Mouse (Mus musculus) heart, postnatal 0 days (tissue): Measurements from ENCODE around the gene Rbp1. TPM values are rescaled to one million over a fixed set of nuclear protein-coding genes. Genes with fewer than 3 reads are reported as not detected.

Source experiments
- ATAC-seq: fragments of 200-750 bp; cut with Nextera tagmentation; 2 replicates; pipeline ENCODE4 v1.8.0; 2017; ENCODE audit warnings: low read depth, moderate number of reproducible peaks, moderate library complexity; ENCODE audit not compliant: insufficient read depth
- DNase-seq: peaks from one replicate; pipeline ENCODE4 v3.0.0-alpha.2; 2016; ENCODE audit warnings: low spot score
- H3K27ac ChIP-seq: fragments of 300-500 bp; sonication (generic); 2 replicates; pipeline ENCODE4 v1.5.1; 2014; ENCODE audit warnings: low read depth, mild to moderate bottlenecking
- H3K27me3 ChIP-seq: fragments of 300-500 bp; sonication (generic); 2 replicates; pipeline ENCODE4 v1.6.1; 2014; ENCODE audit warnings: low read length, mixed read lengths; ENCODE audit not compliant: control insufficient read depth, insufficient read depth
- H3K36me3 ChIP-seq: fragments of 300-500 bp; sonication (generic); replicated peaks from 2 replicates; pipeline ENCODE4 v1.6.1; 2014; ENCODE audit warnings: low read length, mixed read lengths; ENCODE audit not compliant: control insufficient read depth, insufficient read depth
- H3K4me1 ChIP-seq: fragments of 300-500 bp; sonication (generic); 2 replicates; pipeline ENCODE4 v1.6.1; 2014; ENCODE audit warnings: antibody characterized with exemption; ENCODE audit not compliant: control insufficient read depth, insufficient read depth
- H3K4me2 ChIP-seq: fragments of 300-500 bp; sonication (generic); 2 replicates; pipeline ENCODE4 v1.6.1; 2014; ENCODE audit warnings: low read depth, mild to moderate bottlenecking, low read length, moderate library complexity
- H3K4me3 ChIP-seq: fragments of 300-500 bp; sonication (generic); 2 replicates; pipeline ENCODE4 v1.5.1; 2014; ENCODE audit warnings: low read depth, low read length
- H3K9ac ChIP-seq: fragments of 300-500 bp; sonication (generic); replicated peaks from 2 replicates; pipeline ENCODE4 v1.6.1; 2014; ENCODE audit warnings: low read depth, low read length, mixed read lengths
- H3K9me3 ChIP-seq: fragments of 300-500 bp; sonication (generic); replicated peaks from 2 replicates; pipeline ENCODE4 v1.6.1; 2016; ENCODE audit warnings: low read length; ENCODE audit not compliant: control insufficient read depth
- CTCF ChIP-seq: IDR thresholded peaks from 2 replicates; pipeline ENCODE4 v1.5.1; 2016; ENCODE audit warnings: antibody characterized with exemption, control low read depth, low read depth
- EP300 ChIP-seq: IDR thresholded peaks from 2 replicates; pipeline ENCODE4 v1.6.1; 2016; ENCODE audit warnings: antibody characterized with exemption, low read depth
- WGBS: fragments of 180-500 bp; shearing (Covaris S2); extraction: QIAGEN DNeasy Blood & Tissue Kit; methylation state at CpG from one replicate; pipeline ENCODE4 v1.1.7; 2014; 5-methylcytosine and 5-hydroxymethylcytosine counted together
- polyA plus RNA-seq: library from polyadenylated mRNA; unstranded; fragments of >200 nt; fragmentation: Nextera tagmentation; extraction: Ambion mirVana; gene quantifications from 2 replicates; pipeline ENCODE4 v1.2.1, GENCODE M21; 2015
- total RNA-seq: library from RNA; depleted of rRNA; stranded (reverse); fragments of >200 nt; gene quantifications from 2 replicates; pipeline ENCODE4 v1.2.3, GENCODE M21; 2014; ENCODE audit warnings: low replicate concordance

Gene Rbp1
- total and polyA plus RNA-seq, 2 experiments from 2014 or later, result 14.2 to 36.9 TPM

DNA sequence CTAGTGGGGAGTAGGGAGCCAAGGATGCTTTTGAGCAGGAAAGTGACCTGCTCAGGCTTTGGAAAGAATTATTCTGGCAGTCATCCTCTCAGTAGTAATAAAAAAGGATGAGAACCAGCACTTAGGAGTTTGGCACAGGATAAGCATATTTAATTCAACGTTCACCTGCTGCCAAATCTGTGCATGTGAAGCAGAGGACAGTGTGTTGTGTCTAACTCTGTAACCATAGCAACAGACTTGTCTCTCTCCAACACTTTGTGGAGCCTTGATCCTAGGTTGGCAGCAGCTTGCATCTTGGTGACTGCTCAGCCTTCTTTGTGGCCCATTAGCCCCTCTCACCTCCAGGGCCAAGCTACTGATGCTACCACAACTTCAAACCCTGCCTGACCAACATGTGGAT is 28.2 kb downstream of the Rbp1 start:
- Histone ChIP-seq H3K36me3 (no peaks in the 10 kb centered on the region), H3K4me3 (no peak overlapping the region), H3K4me2 (no peak overlapping the region), H3K4me1 (no peaks in the 10 kb centered on the region), H3K27me3 (no peaks in the 10 kb centered on the region), H3K27ac (no peak overlapping the region), H3K9me3 (no peaks in the 10 kb centered on the region), H3K9ac (no peak overlapping the region)
- ATAC-seq, result no peak
- DNase-seq, result no peak
- WGBS, result 43% methylated on average over 1 of the region's 1 CpGs
- no peak for TF ChIP-seq CTCF
- no peak for TF ChIP-seq EP300

DNA sequence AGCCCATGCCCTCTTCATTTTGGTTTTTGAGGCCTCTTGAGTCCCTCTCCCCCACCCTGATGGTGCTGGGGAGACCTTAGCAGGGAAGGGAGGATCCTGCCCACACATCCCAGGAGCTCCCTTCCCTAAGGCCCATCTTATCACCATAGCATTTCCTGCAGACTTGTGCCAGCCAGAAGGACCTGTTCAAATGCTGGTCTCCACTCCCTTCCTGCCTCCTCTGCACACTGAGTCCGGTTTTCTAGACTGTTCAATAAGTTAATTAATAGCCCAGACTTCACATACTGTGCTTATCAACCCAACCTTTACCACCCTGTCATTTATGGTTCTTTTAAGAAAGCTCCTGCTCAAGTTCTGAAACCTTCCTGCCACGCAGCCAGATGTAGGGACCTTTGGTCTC is 43.9 kb downstream of the Rbp1 start:
- WGBS, result 55% methylated on average over 2 of the region's 2 CpGs
- Histone ChIP-seq H3K36me3 (no peaks in the 10 kb centered on the region), H3K4me2 (no peak overlapping the region), H3K9ac (no peak overlapping the region), H3K27ac (no peak overlapping the region), H3K27me3 (no peaks in the 10 kb centered on the region), H3K4me1 (no peaks in the 10 kb centered on the region), H3K9me3 (no peaks in the 10 kb centered on the region), H3K4me3 (no peak overlapping the region)
- no peak for TF ChIP-seq EP300
- TF ChIP-seq CTCF, result no peak
- ATAC-seq (no peak), DNase-seq (no peak)

DNA sequence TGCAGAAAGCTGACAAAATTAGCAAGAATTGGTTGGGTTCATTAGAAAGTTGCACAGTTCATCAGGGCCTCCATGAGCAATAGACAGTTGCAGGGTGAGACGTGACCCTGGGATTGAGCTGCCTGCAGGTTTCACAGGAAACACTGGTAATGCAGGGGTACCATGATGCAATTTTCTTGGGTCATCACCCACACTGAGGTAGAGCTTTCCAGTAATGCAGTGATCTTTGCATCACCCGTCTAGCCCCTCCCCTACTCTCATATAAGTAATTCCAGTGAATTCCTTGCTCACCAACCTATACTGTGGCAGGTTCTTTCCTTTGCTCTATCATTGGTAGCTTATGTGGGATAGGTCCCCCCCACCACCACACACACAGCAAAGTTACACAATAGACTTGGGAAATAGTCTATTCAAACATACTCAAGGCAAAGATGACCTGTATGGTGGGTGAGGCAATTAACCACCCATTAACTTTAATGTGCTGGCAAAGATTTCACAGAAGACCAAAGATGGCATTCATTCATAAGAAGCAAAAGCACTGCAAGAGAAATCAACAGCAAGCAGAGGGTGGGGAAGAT is 57.5 kb downstream of the Rbp1 start:
- 77% methylated on average over 2 of the region's 2 CpGs for WGBS

DNA sequence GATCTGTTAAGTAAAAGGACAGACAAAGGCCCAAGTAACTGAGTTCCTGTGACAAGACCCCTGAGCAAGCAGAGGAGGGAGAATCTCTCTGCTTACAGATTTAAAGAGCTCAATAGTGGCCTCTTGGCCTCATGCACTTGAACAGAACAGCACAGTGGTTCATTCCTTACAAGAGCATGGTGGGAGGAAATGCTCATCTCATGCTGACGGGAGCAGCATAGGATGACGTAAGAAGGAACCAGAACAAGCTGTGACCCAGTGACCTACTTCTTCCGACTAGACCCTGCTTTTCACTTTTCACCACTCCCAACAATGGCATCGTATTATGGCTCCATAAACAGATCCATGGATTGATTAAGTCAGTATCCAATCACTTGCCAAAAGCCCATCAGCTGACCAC is 59.5 kb downstream of the Rbp1 start:
- H3K4me3 ChIP-seq, result no peak overlapping the region
- H3K9ac ChIP-seq, result no peak overlapping the region
- H3K36me3 ChIP-seq, result no peaks in the 10 kb centered on the region
- no peak for TF ChIP-seq CTCF
- no peak for TF ChIP-seq EP300
- H3K4me1 ChIP-seq, result 0 out of 2 replicates have a peak, but pooled peaks cover 1% of the 10 kb centered on the region
- no peaks in the 10 kb centered on the region for H3K27me3 ChIP-seq
- no peak for DNase-seq
- 45% methylated on average over 4 of the region's 4 CpGs for WGBS
- no peak overlapping the region for H3K27ac ChIP-seq
- no peak for ATAC-seq
- H3K9me3 ChIP-seq, result no peaks in the 10 kb centered on the region
- no peak overlapping the region for H3K4me2 ChIP-seq

More for the DNA sequence above, 57.5 kb downstream of the Rbp1 start:
- no peaks in the 10 kb centered on the region for H3K4me1 ChIP-seq
- H3K27ac ChIP-seq, result no peak overlapping the region
- no peak overlapping the region for H3K9ac ChIP-seq
- H3K27me3 ChIP-seq, result no peaks in the 10 kb centered on the region
- TF ChIP-seq CTCF (no peak), EP300 (no peak)
- H3K36me3 ChIP-seq, result no peaks in the 10 kb centered on the region
- no peak for ATAC-seq
- no peak for DNase-seq
- H3K4me2 ChIP-seq, result no peak overlapping the region
- no peak overlapping the region for H3K4me3 ChIP-seq
- H3K9me3 ChIP-seq, result no peaks in the 10 kb centered on the region

DNA sequence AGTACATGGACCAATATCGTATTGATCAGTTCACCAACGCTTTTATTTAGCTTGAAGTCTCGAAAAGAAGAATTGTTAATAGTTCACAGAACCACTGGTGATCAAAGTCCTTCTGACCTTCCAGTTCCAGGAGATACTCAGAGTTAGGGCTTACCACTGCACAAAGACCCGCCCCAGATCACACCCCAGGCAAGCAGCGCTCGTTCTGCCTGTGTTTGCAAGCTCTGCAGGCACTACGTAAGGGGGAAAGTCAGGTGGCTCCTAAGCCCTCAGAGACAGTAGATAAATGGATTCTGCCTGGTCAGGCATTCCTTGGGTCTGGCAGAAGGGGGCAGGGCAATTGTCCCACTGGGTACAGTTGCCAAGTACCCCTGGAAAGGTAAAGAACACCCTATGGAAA is 62.3 kb downstream of the Rbp1 start:
- H3K4me2 ChIP-seq, result no peak overlapping the region
- ATAC-seq, result no peak
- no peak for TF ChIP-seq CTCF
- TF ChIP-seq EP300, result no peak

DNA sequence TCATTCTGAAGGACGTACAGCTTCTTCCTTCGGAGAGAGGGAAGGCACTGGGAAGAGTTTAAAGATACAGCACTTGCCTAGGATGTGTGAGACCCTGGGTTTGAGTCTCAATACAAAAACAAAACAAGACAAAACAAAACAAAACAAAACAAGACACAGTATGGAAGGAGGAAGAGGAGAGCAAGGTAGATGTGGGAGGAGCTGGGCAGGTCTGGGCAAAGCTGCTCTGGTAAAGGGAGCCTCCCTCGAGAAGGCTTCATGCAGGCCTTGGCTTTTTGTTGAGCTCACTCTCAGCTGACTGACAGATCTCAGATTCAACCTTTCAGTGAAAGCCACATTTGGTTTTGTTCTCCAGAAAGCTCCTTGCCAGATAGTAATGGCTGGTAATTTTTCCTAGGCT is 63.1 kb downstream of the Rbp1 start, which contains the start of gene Rbp2:
Gene Rbp2 (plus strand): TSS at position 301 of the 400 bp plus-strand sequence.
- Histone ChIP-seq H3K4me3 (no peak within 1 kb of the TSS), H3K9me3 (no peaks in the 10 kb centered on the region), H3K27me3 (no peaks in the 10 kb centered on the region), H3K9ac (no peak within 1 kb of the TSS), H3K4me1 (peaks cover 9% of the 10 kb centered on the region; the same call in 1 of the 2 replicates), H3K4me2 (no peak within 1 kb of the TSS), H3K27ac (no peak within 1 kb of the TSS), H3K36me3 (no peaks in the 10 kb centered on the region)
- WGBS, result 72% methylated on average over 3 of the region's 3 CpGs
- DNase-seq (no peak), ATAC-seq (no peak)
- TF ChIP-seq EP300 (no peak), CTCF (no peak)

More for the DNA sequence above, 62.3 kb downstream of the Rbp1 start:
- H3K27me3 ChIP-seq, result no peaks in the 10 kb centered on the region
- H3K36me3 ChIP-seq, result no peaks in the 10 kb centered on the region
- H3K4me1 ChIP-seq, result peaks cover 9% of the 10 kb centered on the region; the same call in 1 of the 2 replicates
- no peak overlapping the region for H3K4me3 ChIP-seq
- H3K9me3 ChIP-seq, result no peaks in the 10 kb centered on the region
- no peak for DNase-seq
- 85% methylated on average over 7 of the region's 7 CpGs for WGBS
- no peak overlapping the region for H3K27ac ChIP-seq
- H3K9ac ChIP-seq, result no peak overlapping the region
